Mouse (Mus musculus) left cerebral cortex, adult 6 months (tissue): Measurements from ENCODE around the gene Fbxw21. TPM values are rescaled to one million over a fixed set of nuclear protein-coding genes. Genes with fewer than 3 reads are reported as not detected.

ENCODE experiments used
- long read RNA-seq, 2 experiments: library from polyadenylated mRNA; unstranded; transcript quantifications; one replicate each; pipeline ENCODE4 v2.0.0; 2019 to 2020
- polyA plus RNA-seq: library from polyadenylated mRNA; unstranded; fragments of <200 nt; fragmentation: Nextera tagmentation; gene quantifications from 2 replicates; pipeline ENCODE4 v1.2.3, GENCODE M21; 2021

Gene Fbxw21
- polyA plus RNA-seq = not detected in 2 replicates
- long read RNA-seq, experiment 1 = 0 reads
- long read RNA-seq, experiment 2 = 0 reads

GRCm38 (mm10) chr9:109161941-109162340, at the start of gene Fbxw21:
TSS of gene Fbxw21 (minus strand) at chr9:109162041.

GRCm38 (mm10) chr9:109195875-109196274, 34.0 kb upstream of the Fbxw21 start, which contains the start of gene Fbxw13:
TSS of gene Fbxw13 (minus strand) at chr9:109195975.

GRCm38 (mm10) chr9:109095137-109095982, 66.5 kb downstream of the Fbxw21 start, which contains the start of gene Plxnb1:
TSS of gene Plxnb1 (plus strand) at chr9:109095389.

Other genes with a start within 250 kb of the Fbxw21 start
- 0.72 and 1.1 TPM in 2 replicates for gene Tmem89, start 247.4 kb downstream of the Fbxw21 start, polyA plus RNA-seq
- gene Uqcrc1, start 225.4 kb downstream of the Fbxw21 start, polyA plus RNA-seq = 529 and 727 TPM in 2 replicates
- gene Col7a1, start 208.5 kb downstream of the Fbxw21 start, polyA plus RNA-seq = 0.01 TPM in 1 of 2 replicates, not detected in the other
- gene Ucn2, start 176.0 kb downstream of the Fbxw21 start, polyA plus RNA-seq = not detected in 2 replicates
- 5.0 and 6.6 TPM in 2 replicates for gene Pfkfb4, start 170.3 kb downstream of the Fbxw21 start, polyA plus RNA-seq
- 144 and 161 TPM in 2 replicates for gene Shisa5, start 123.5 kb downstream of the Fbxw21 start, polyA plus RNA-seq
- gene Trex1, start 102.3 kb downstream of the Fbxw21 start, polyA plus RNA-seq = 10.1 and 12.5 TPM in 2 replicates
- 15.6 and 21.1 TPM in 2 replicates for gene Atrip, start 87.9 kb downstream of the Fbxw21 start, polyA plus RNA-seq
- gene Ccdc51, start 79.5 kb downstream of the Fbxw21 start, polyA plus RNA-seq = 4.0 and 5.0 TPM in 2 replicates
- 716 and 866 TPM in 2 replicates for gene Tma7, start 79.5 kb downstream of the Fbxw21 start, polyA plus RNA-seq
- gene Plxnb1, start 66.7 kb downstream of the Fbxw21 start, polyA plus RNA-seq = 11.7 and 15.9 TPM in 2 replicates
- gene Fbxw13, start 33.9 kb upstream of the Fbxw21 start, polyA plus RNA-seq = not detected in 2 replicates
- gene Fbxw20, start 72.7 kb upstream of the Fbxw21 start, polyA plus RNA-seq = not detected in 2 replicates
- gene Fbxw14, start 125.6 kb upstream of the Fbxw21 start, polyA plus RNA-seq = not detected in 2 replicates
- not detected in 2 replicates for gene Fbxw28, start 177.6 kb upstream of the Fbxw21 start, polyA plus RNA-seq
- gene Fbxw22, start 242.3 kb upstream of the Fbxw21 start, polyA plus RNA-seq = not detected in 2 replicates